In the genomic region with DNA sequence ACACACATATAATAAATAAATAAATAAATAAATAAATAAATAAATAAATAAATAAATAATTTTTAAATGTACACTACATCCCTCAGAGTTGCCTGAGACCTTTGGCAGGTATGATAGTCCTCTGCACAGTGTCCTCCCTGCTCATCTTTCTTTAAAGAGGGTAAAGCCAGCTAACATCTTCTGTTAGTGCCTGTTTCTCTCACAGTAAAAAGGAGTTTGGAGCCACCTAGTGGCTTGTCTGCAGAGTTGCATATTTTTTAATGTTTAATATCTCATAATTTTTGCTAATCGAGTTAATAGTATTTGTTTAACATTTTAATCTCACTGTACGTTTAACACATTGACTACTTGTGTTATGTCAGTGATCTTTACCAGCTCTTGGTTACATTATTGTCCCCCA, we compare ENCODE assay signal across 8 mouse cellular contexts.
DNase-seq lines count a peak whose midpoint lies in the region; ATAC-seq and TF ChIP-seq lines count a peak whose summit lies in the region.

No protein-coding gene starts in this region.

- peak; percentile 70 for TF ChIP-seq CTCF in heart, postnatal 0 days (IDR thresholded peaks at IDR 0.05; ENCODE audit: low read depth)

- H3K4me3 ChIP-seq in heart, postnatal 0 days (ENCODE audit: low read depth, low read length) = no peak overlapping the region

- WGBS in heart, postnatal 0 days = 4% methylated on average over 2 of the region's 2 CpGs

- H3K9ac ChIP-seq in heart, postnatal 0 days (replicated peaks; ENCODE audit: low read depth, low read length) = no peak overlapping the region

- no peaks in the 10 kb centered on the region for H3K36me3 ChIP-seq in heart, postnatal 0 days (replicated peaks; ENCODE audit: control insufficient read depth, insufficient read depth, low read length)

- TF ChIP-seq EP300 in heart, postnatal 0 days (IDR thresholded peaks at IDR 0.05; ENCODE audit: low read depth) = no peak

- no peaks in the 10 kb centered on the region for H3K27me3 ChIP-seq in heart, postnatal 0 days (ENCODE audit: control insufficient read depth, insufficient read depth, low read length)

- H3K4me1 ChIP-seq in heart, postnatal 0 days (ENCODE audit: control insufficient read depth, insufficient read depth) = no peaks in the 10 kb centered on the region

- peak; percentile 69 for DNase-seq in heart, postnatal 0 days (ENCODE audit: low spot score)
- no peak for DNase-seq in heart, adult 11 months
- peak; percentile 25 for DNase-seq in CD4-positive helper T cell, adult 2 months (ENCODE audit: low read depth, low spot score)
- DNase-seq in embryo, embryonic 11.5 days (ENCODE audit: low read depth, low spot score) = peak; percentile 16
- DNase-seq in urinary bladder, postnatal 36 days (ENCODE audit: low spot score in 2 of 2) = no peak
- no peak for DNase-seq in layer of hippocampus, postnatal 10 days (ENCODE audit: low spot score in 2 of 2)
- no peak for DNase-seq in cerebellum, adult 11-12 months

- H3K4me2 ChIP-seq in heart, postnatal 0 days (ENCODE audit: low read depth, low read length) = no peak overlapping the region

- H3K27ac ChIP-seq in heart, postnatal 0 days (ENCODE audit: low read depth) = no peak overlapping the region

- H3K9me3 ChIP-seq in heart, postnatal 0 days (replicated peaks; ENCODE audit: control insufficient read depth, low read length) = no peaks in the 10 kb centered on the region

- ATAC-seq in heart, postnatal 0 days (ENCODE audit: insufficient read depth, low read depth) = no peak
- ATAC-seq in megakaryocyte-erythroid progenitor cell, adult 5-6 weeks (replicated peaks; ENCODE audit: low FRiP score, low TSS enrichment, poor library complexity, severe bottlenecking) = peak; percentile 65; the same call in 1 of the 2 replicates

Comparison
In these comparisons a context has a peak if more than half of its experiments do, and no peak if none do; other contexts are left out.
1. DNase-seq: peak in heart, postnatal 0 days (single experiment), CD4-positive helper T cell, adult 2 months (single experiment) and embryo, embryonic 11.5 days (single experiment); none in heart, adult 11 months (single experiment), urinary bladder, postnatal 36 days (0 of 2), layer of hippocampus, postnatal 10 days (0 of 2) and cerebellum, adult 11-12 months (single experiment).